Mouse (Mus musculus) thymus, adult 18-20 months (tissue): ENCODE data around the gene Greb1.

Experiments
- DNase-seq, 2 experiments: peaks; one replicate each; pipeline ENCODE4 v3.0.0; 2022; ENCODE audit warnings: mixed read lengths in 2 of 2

Greb1 gene

GRCm38 (mm10) chr12:16803956-16804430 lies 3.3 kb upstream of the Greb1 start:
- DNase-seq = no peak

- DNase-seq = no peak
Observed at GRCm38 (mm10) chr12:16803237-16803955, 2.7 kb upstream of the Greb1 start.

- no peak for DNase-seq
Observed at GRCm38 (mm10) chr12:16800959-16801315, 251 bp upstream of the Greb1 start.

- DNase-seq = no peak
Observed at GRCm38 (mm10) chr12:16799928-16800258, 793 bp downstream of the Greb1 start.

- no peak for DNase-seq
Observed at GRCm38 (mm10) chr12:16798894-16799293, 1.8 kb downstream of the Greb1 start.

- DNase-seq = no peak
Observed at GRCm38 (mm10) chr12:16795781-16796180, 4.9 kb downstream of the Greb1 start.

- DNase-seq = no peak
Observed at GRCm38 (mm10) chr12:16793371-16793770, 7.3 kb downstream of the Greb1 start.

- no peak for DNase-seq
Observed at GRCm38 (mm10) chr12:16790456-16790855, 10.2 kb downstream of the Greb1 start.

- no peak for DNase-seq
Observed at GRCm38 (mm10) chr12:16789756-16790155, 10.9 kb downstream of the Greb1 start.

- DNase-seq = no peak
Observed at GRCm38 (mm10) chr12:16789199-16789598, 11.5 kb downstream of the Greb1 start.

- DNase-seq = no peak
Observed at GRCm38 (mm10) chr12:16788600-16788999, 12.1 kb downstream of the Greb1 start.

- DNase-seq = no peak
Observed at GRCm38 (mm10) chr12:16781034-16781746, 19.5 kb downstream of the Greb1 start.

GRCm38 (mm10) chr12:16780320-16780719 lies 20.4 kb downstream of the Greb1 start:
- no peak for DNase-seq

GRCm38 (mm10) chr12:16779165-16779564 lies 21.5 kb downstream of the Greb1 start:
- no peak for DNase-seq

- no peak for DNase-seq
Observed at GRCm38 (mm10) chr12:16778523-16778922, 22.2 kb downstream of the Greb1 start.

- DNase-seq = no peak
Observed at GRCm38 (mm10) chr12:16775351-16775750, 25.3 kb downstream of the Greb1 start.

GRCm38 (mm10) chr12:16774605-16775004 lies 26.1 kb downstream of the Greb1 start:
- no peak for DNase-seq

GRCm38 (mm10) chr12:16769601-16770165 lies 31.0 kb downstream of the Greb1 start:
- DNase-seq = no peak

- DNase-seq = no peak
Observed at GRCm38 (mm10) chr12:16768711-16769110, 32.0 kb downstream of the Greb1 start.

- no peak for DNase-seq
Observed at GRCm38 (mm10) chr12:16768251-16768650, 32.4 kb downstream of the Greb1 start.

- DNase-seq = no peak
Observed at GRCm38 (mm10) chr12:16764776-16765445, 35.8 kb downstream of the Greb1 start.

- DNase-seq = no peak
Observed at GRCm38 (mm10) chr12:16763649-16764422, 36.9 kb downstream of the Greb1 start.

- DNase-seq = no peak
Observed at GRCm38 (mm10) chr12:16761461-16761860, 39.2 kb downstream of the Greb1 start.
